Mouse (Mus musculus) spleen, postnatal 10 days (tissue): Measurements from ENCODE around the gene Mcemp1.

Experiments used
- DNase-seq, 2 experiments: peaks; one replicate each; pipeline ENCODE4 v3.0.0; 2021 to 2022; ENCODE audit warnings: low spot score in 2 of 2

Gene Mcemp1

GRCm38 (mm10) chr8:3665507-3665906 lies at the start of gene Mcemp1:
TSS of gene Mcemp1 (plus strand) at chr8:3665754.
- no peak for DNase-seq

DNA sequence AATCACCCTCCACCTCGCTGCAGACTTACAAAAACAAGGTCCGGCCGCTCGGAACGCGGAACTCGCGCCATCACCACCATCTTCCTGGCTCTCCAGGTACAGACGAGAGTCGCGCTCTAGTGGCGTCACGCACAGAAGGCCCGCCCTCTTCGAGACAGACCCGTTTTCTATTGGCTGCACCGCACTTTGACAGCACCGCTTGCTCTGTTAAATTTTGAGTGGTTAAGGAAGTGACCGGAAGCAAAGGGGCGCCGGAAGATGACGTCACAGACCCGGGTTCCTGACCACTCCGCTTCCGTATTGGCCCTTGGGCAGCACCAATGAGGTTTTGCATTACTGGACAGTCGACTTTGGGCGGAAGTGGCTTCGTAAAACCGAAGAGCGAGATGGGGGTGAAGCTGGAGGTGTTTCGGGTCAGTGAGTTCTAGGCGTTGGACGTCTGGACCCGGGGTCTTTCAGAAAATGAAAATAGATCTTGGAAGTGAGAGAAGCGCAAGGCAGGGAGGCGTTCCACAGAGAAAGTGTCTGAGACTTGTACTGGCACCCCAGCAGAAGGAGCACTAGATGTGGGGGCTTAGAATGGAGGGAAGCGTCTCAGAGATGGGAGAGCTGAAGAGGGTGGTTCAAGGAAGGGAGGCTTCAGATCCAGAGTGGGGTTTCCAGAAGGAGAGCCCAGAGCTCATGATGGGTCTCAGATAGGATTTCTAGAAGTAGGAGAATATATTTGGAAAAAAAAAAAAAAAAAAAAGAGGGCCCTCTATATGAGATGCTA lies 44.2 kb upstream of the Mcemp1 start, which contains the start of the genes Xab2 and Pet100:
TSS of gene Xab2 (minus strand) at position 118 of the 772 bp plus-strand sequence.
TSS of gene Pet100 (plus strand) at position 350 of the 772 bp plus-strand sequence.
- DNase-seq = peak; percentile 97 to 98

- no peak for DNase-seq
Observed at GRCm38 (mm10) chr8:3622119-3622518, 43.4 kb upstream of the Mcemp1 start.

- no peak for DNase-seq
Observed at GRCm38 (mm10) chr8:3625445-3625844, 40.1 kb upstream of the Mcemp1 start, which contains the start of gene Pcp2. TSS of gene Pcp2 (minus strand) at chr8:3625545.

GRCm38 (mm10) chr8:3626971-3627370 lies 38.6 kb upstream of the Mcemp1 start:
- DNase-seq = no peak

GRCm38 (mm10) chr8:3628014-3628413 lies 37.5 kb upstream of the Mcemp1 start:
- DNase-seq = peak in 1 of 2 experiments; percentile 60

DNA sequence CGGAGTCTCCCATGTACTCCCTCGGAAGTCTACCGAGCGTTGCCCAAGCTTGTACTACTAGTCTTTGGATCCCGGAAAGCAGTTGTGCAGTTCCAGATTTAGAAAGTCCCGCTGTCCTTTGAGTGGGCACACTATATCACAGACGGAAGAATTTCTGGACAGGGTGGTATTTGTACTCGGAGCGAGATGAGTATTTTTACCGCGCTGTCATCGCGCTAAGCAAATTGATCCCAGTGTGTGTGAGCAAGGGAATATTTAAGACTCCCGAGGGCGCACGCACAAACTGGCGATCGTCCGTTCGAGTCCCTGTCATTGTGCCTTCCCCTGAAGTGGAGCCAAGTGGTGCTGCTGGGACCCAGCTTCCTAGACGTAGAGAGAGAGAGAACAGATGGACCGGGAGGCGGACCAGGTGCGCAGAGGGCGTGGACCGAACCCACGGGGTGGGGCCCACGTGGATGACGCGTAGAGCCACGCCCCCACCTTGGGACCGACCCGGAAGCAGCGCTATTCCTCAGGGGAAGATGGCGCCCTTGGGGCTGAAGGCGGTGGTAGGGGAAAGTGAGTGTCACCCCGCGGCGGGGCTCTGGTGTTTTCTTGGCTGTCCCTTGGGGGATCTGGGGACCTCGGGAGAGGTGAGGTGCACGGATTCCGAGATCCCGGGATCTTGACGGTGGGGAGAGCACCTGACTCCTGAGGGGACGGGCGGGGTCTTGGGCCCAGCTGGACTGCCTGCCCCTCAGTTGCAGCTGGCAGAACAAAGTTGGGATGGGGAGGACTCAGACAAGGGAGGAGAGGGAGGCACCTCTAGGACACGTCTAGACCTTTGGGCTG lies 34.7 kb upstream of the Mcemp1 start, which contains the start of gene Stxbp2:
TSS of gene Stxbp2 (plus strand) at position 309 of the 831 bp plus-strand sequence.
- peak; percentile 68 to 89 for DNase-seq

GRCm38 (mm10) chr8:3631478-3631875 lies 34.1 kb upstream of the Mcemp1 start:
- peak in 1 of 2 experiments; percentile 55 for DNase-seq

GRCm38 (mm10) chr8:3645804-3646203 lies 19.8 kb upstream of the Mcemp1 start:
- peak; percentile 24 to 78 for DNase-seq

GRCm38 (mm10) chr8:3646824-3647531 lies 18.6 kb upstream of the Mcemp1 start:
- DNase-seq = no peak

DNA sequence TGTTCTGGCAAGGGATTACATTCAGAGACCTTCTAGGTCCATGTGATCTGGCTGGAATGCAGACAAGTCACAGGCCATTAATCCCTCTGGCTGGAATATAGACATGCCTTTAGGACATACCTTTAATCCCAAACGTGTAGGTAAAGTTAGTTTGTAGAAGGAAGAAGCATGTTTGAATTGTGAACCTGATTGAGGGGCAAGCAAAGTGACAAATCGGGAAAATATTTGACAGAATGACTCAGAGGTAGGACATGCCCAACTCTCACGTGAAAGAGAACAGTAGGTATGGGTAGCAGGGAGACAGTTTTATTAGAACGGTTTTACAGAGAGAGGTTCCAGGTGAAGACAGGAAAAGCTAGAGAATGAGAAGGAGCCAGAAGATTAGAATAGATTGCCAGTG lies 18.0 kb upstream of the Mcemp1 start:
- no peak for DNase-seq

GRCm38 (mm10) chr8:3648268-3648667 lies 17.3 kb upstream of the Mcemp1 start:
- no peak for DNase-seq

DNA sequence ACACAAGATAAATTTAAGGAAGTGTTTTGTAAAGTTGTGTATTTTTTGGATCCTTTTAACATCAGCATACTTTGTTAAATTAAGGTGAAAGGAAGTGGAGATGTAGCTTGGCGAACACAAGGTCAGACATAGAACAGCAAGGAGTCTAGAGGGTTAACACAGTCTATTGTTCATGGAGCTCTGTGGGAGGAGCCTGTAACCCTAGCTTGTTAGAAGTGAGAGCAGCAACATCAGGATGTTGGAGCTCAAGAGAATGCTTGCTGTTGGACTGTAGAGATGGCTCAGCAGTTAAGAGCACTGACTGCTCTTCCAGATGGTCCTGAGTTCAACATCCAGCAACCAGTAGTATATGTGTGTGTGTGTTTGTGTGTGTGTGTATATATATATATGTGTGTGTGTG lies 16.6 kb upstream of the Mcemp1 start:
- no peak for DNase-seq

GRCm38 (mm10) chr8:3652845-3653244 lies 12.7 kb upstream of the Mcemp1 start:
- DNase-seq = no peak

- DNase-seq = no peak
Observed at GRCm38 (mm10) chr8:3654726-3655508, 10.6 kb upstream of the Mcemp1 start.

DNA sequence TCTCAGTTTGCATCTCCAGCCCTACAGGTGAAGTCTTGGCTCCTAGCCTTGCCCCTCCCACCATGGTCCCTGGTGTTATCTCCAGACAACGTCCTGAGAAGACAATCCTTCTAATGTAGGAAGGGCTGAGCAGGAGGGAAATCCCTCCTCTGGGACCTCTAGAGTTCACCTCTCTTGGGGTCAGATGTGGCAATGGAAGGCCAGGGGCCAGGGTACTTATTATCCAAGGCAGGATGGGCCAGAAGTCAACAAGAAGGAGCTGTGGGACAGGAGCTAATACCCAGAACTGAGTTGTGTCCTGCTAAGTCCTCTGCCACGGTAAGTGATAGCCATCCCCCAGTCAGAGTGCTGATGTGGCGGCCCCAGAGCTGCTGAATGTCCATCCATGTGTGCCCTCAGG lies 10.0 kb upstream of the Mcemp1 start, which contains the start of gene Retn:
TSS of gene Retn (plus strand) at position 245 of the 400 bp plus-strand sequence.
- DNase-seq = no peak

- DNase-seq = no peak
Observed at GRCm38 (mm10) chr8:3656725-3657381, 8.7 kb upstream of the Mcemp1 start.

- no peak for DNase-seq
Observed at GRCm38 (mm10) chr8:3660889-3661288, 4.7 kb upstream of the Mcemp1 start.

DNA sequence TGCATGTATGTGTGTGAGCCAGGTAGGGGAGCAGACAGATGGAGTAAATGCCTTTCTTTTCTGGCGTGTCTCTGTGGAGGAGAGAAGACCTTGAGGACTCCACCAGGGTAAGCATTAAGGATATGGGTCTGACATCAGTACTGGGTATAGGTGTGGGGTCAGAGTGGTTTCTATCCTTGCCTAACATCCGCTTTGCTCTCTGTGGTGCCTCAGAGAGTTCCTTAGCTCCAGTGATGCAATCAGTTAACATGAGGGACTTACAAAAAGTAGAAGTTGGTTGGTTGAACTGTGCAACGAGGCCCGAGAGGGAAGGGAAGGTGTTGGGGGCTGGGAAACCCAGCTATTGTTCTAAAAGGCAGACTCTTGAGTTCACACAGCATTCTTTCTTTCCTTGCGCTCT lies 1.1 kb upstream of the Mcemp1 start:
- DNase-seq = no peak

GRCm38 (mm10) chr8:3670388-3670787 lies 4.8 kb downstream of the Mcemp1 start:
- DNase-seq = peak in 1 of 2 experiments; percentile 59
